Mouse (Mus musculus): ENCODE data around the gene Ube4a.

DNA sequence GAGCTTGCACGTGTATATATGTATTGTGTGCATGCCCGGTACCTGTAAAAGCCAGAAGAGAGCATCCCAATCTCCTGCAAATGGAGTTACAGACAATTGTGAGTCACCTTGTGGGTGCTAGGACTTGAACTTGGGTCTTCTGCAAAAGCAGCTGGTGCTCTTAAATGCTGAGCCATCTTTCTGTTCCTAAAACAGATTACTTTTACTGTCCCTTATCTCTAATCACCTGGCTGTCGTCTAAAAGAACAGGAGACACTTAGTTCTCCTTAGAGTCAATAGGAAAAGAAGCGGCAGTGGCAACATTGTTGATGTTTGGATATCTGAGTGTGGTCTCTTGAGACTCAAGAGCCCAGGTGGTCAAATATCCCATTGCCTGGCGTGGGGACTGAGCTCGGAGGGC is 12.4 kb upstream of the Ube4a start:
- no peak for TF ChIP-seq CTCF (IDR thresholded peaks at IDR 0.05; ENCODE audit: control insufficient read depth, insufficient read depth, insufficient read length)
- no peak for TF ChIP-seq CEBPB (IDR thresholded peaks at IDR 0.05; ENCODE audit: low read depth)
- TF ChIP-seq MYOD1 (IDR thresholded peaks at IDR 0.05; ENCODE audit: control insufficient read depth, insufficient read length, low read depth): no peak
- TF ChIP-seq USF1 (IDR thresholded peaks at IDR 0.05; ENCODE audit: low read depth): no peak
